Mouse (Mus musculus) C2C12 (cell line): Measurements from ENCODE around the gene Rnf213.

Experiments used
- CEBPB ChIP-seq: IDR thresholded peaks from one replicate; pipeline ENCODE4 v1.6.1; 2011; ENCODE audit warnings: low read depth, mild to moderate bottlenecking, control low read depth, moderate library complexity
- CTCF ChIP-seq: IDR thresholded peaks from one replicate; pipeline ENCODE4 v1.5.1; 2011; ENCODE audit not compliant: control insufficient read depth, insufficient read depth, insufficient read length
- MAX ChIP-seq: IDR thresholded peaks from one replicate; pipeline ENCODE4 v1.6.1; 2011; ENCODE audit warnings: mild to moderate bottlenecking, control low read depth
- USF1 ChIP-seq: IDR thresholded peaks from one replicate; pipeline ENCODE4 v1.6.1; 2011; ENCODE audit warnings: low read depth, mild to moderate bottlenecking, control low read depth, moderate library complexity

- TF ChIP-seq CTCF, result no peak
- TF ChIP-seq CEBPB, result no peak
- no peak for TF ChIP-seq MAX
- no peak for TF ChIP-seq USF1
Measured at GRCm38 (mm10) chr11:119528930-119529329, 136.0 kb downstream of the Rnf213 start.
